Mouse (Mus musculus) kidney, embryonic 14.5 days (tissue): ENCODE measurements around the gene Olfml3. TPM values are rescaled to one million over a fixed set of nuclear protein-coding genes. Genes with fewer than 3 reads are reported as not detected.

Experiments
- polyA plus RNA-seq: library from polyadenylated mRNA; unstranded; fragments of >200 nt; fragmentation: Nextera tagmentation; extraction: Ambion mirVana; gene quantifications from 2 replicates; pipeline ENCODE4 v1.2.1, GENCODE M21; 2014

Olfml3 gene
- polyA plus RNA-seq, 1 experiment from 2014 or later, result 58.4 TPM

Other genes with a start within 250 kb of the Olfml3 start
- 0.36 and 0.79 TPM in 2 replicates for gene Syt6, start 162.8 kb downstream of the Olfml3 start, polyA plus RNA-seq
- 0.19 and 0.34 TPM in 2 replicates for gene Atg4a-ps, start 91.9 kb downstream of the Olfml3 start, polyA plus RNA-seq
- gene Gm10964, start 1.4 kb upstream of the Olfml3 start, polyA plus RNA-seq, result not detected in 2 replicates
- gene Hipk1, start 53.6 kb upstream of the Olfml3 start, polyA plus RNA-seq, result 16.1 and 19.0 TPM in 2 replicates
- gene Dclre1b, start 71.4 kb upstream of the Olfml3 start, polyA plus RNA-seq, result 36.7 and 41.4 TPM in 2 replicates
- 12.1 and 22.2 TPM in 2 replicates for gene Ap4b1, start 71.5 kb upstream of the Olfml3 start, polyA plus RNA-seq
- gene Gm43064, start 71.6 kb upstream of the Olfml3 start, polyA plus RNA-seq, result 0.12 TPM in 1 of 2 replicates, not detected in the other
- gene Bcl2l15, start 94.6 kb upstream of the Olfml3 start, polyA plus RNA-seq, result not detected in 2 replicates
- 0.26 and 0.92 TPM in 2 replicates for gene Ptpn22, start 121.8 kb upstream of the Olfml3 start, polyA plus RNA-seq
- 13.2 and 13.3 TPM in 2 replicates for gene Rsbn1, start 176.1 kb upstream of the Olfml3 start, polyA plus RNA-seq
- gene Phtf1, start 230.1 kb upstream of the Olfml3 start, polyA plus RNA-seq, result 27.3 and 37.6 TPM in 2 replicates